Mouse (Mus musculus): Measurements from ENCODE around the gene Pgpep1l.
"Not testable (repeated sequence)": the region's sequence is repeated elsewhere in the genome, so short reads cannot be mapped to it uniquely, and the experiment has no call there.

Pgpep1l gene

DNA sequence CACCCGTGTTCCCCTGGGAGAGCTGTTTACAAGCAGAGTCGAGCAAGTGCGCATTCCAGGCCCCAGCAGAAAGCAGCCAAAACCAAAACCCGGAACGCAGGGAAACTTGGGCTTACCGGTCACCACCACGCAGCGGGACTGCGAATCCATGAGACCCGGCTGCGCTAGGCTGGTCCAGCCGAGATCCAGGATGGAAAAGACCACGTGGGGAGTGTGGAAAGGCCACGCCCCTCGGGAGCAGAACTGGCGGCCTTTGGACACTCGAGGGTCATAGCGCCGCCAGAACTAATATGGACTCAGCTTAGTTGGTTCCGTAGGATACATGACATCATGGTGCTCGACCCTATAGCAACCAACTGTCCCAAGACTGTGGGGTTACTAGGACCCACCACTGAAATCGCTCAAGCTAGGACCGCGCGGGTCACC, at the start of gene Pgpep1l:
Gene Pgpep1l (minus strand): TSS at position 206 of the 426 bp plus-strand sequence.
- DNase-seq (ENCODE audit: low spot score), result peak; percentile 7

DNA sequence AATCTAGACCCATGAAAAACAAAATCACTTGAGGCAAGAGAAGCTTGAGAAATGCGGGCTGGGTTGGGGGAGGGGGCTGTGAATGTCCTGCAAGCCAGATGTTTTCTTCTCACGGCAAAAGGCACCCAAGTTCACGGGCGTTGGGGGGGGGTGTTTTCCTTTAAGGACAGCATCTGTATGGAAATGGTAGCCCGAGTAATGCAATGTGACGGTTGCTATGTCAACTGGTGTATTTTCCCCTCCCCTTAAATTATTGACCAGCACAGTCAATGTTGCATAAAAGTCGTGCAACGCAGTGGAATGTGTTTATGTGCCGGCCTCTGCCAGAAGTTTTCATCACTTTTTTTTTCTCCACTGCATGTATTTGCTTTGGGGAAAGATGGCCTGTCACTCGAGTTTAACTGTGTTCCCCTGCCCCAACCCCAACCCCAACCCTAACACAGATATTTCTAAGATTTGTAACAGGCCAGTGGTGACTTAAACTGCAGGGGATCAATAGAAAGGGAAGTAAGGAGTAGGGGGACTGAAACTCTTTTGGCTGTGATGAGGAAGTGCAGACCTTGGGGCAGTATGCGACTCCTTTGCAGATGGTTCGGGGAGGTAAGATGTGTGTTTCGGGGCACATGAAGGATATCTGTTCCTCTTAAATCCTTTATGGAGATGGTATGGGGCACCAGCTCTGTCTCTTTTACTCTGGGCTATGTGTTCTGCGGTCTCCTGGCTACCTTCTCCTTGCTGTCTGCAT, 49.2 kb upstream of the Pgpep1l start:
- no peak for DNase-seq (ENCODE audit: low spot score)

DNA sequence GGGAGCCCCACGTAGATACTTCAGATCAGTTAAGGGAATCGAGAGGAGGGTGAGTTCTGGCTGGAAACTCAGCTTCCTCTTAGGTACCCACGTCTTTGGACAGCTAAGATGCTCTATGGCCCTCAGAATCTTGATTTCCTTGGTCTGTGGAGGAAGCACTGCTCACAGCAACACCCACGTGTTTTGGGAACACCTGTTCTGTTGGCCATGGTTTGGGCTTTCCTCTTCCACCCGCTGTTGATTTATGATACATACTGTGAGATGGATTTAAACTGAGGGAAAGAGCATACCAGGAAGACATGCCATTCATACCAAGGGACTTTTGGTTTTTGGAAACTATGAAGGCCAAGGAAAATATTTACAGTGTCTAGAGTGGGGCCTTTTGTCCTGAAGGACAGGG, 48.4 kb upstream of the Pgpep1l start:
- DNase-seq (ENCODE audit: low spot score), result no peak

- DNase-seq (ENCODE audit: low spot score), result no peak
Observed at GRCm38 (mm10) chr7:68311469-68311868, 47.4 kb upstream of the Pgpep1l start.

GRCm38 (mm10) chr7:68306756-68307155, 42.7 kb upstream of the Pgpep1l start:
- no peak for DNase-seq (ENCODE audit: low spot score)

DNA sequence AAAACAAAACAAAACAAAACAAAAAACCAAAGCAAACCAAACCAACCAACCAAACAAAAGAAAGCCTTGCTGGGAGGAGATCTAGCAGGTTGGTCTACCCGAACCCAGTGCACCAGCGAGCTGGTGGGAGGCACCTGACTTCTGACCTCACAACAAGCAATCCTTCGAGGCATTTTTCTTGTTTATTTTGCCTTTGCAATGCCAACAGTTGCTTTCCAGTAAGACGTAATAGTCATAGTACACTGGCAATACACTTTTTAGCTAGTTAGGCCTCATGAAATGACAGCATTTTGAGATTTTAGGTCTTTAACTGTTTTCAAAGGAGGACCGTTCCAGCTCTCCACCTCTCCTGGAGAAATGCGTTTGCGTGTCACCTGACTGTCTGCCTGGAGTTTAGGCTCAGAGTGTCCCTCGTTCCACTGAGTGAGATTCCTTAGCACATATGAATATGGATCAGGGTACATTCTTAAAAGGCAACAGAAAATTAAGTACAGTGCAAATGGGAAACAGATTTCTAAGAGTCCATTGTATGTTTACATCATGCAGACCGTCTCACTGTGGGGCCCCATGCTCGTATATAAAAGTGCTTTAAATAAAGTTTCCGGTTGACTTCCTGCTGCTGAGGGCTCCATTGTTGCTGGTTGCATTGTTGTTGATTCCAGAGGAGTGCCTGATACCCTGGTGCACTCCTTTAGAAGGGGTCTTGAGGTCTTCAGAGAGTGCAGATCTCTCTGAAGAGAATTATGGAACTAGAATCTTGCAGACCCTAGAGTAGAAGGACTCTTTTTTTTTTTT, 41.9 kb upstream of the Pgpep1l start:
- no peak for DNase-seq (ENCODE audit: low spot score)

GRCm38 (mm10) chr7:68303685-68304084, 39.7 kb upstream of the Pgpep1l start:
- no peak for DNase-seq (ENCODE audit: low spot score)

- DNase-seq (ENCODE audit: low spot score), result peak; percentile 66
Observed at GRCm38 (mm10) chr7:68302586-68303433, 38.8 kb upstream of the Pgpep1l start.

DNA sequence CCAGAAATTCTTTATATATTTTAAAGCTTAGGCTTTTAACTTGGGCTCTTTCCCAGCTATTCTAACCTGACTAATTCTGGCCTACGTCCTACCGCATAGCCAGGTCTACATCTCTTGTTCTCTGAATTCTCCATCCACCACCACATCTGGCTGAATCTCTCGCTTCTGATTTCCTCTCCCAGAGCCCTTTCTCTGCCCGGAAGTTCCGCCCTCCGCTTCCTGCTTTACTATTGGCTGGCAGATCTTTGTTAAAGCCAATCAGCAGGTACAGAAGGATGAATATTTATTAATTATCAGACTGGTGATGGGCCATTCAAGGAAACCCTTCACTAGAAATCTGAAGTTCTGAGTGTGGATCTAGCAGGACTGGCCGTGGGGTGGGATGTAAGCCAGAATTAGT, 37.1 kb upstream of the Pgpep1l start:
- DNase-seq (ENCODE audit: low spot score), result no peak

GRCm38 (mm10) chr7:68298381-68299076, 34.5 kb upstream of the Pgpep1l start:
- no peak for DNase-seq (ENCODE audit: low spot score)

GRCm38 (mm10) chr7:68296487-68296886, 32.5 kb upstream of the Pgpep1l start:
- DNase-seq (ENCODE audit: low spot score), result no peak

DNA sequence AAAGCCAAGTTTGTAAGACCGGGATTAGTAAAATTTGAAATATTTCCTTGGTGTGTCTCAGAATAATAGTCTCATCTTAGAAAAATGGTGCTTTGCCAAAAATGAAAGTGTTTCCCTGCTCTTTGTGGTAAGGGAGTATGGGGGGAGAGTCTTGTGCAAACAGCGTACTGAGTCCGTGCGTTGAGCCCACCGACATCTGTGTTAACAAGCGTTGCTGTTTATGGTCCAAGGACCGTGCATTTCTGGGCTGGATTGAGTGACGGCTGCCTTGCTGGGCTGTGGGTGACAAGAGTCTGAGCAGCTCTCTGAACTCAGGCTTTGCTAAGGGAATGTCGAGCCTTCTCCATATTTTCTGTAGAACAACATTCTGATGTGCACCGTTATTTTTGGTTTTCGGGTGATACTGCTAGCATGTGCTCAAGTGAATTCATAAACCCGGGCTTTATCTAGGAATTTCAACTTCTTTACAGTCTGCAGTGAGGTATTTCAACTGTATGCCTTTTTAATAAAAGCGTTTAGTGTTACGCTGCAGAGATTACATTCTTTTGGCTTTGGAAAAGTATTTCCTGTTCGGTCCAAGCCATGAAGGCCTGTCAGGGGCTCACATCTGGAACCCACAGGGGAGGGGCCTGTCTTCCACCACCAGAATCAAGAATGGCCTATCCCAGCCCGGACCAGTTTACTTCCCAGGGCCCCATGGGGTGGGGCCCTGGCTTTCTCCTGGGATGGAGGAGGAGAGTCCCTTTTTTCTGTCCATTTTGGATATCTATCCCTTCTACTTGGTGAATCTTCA, 30.2 kb upstream of the Pgpep1l start:
- no peak for DNase-seq (ENCODE audit: low spot score)

DNA sequence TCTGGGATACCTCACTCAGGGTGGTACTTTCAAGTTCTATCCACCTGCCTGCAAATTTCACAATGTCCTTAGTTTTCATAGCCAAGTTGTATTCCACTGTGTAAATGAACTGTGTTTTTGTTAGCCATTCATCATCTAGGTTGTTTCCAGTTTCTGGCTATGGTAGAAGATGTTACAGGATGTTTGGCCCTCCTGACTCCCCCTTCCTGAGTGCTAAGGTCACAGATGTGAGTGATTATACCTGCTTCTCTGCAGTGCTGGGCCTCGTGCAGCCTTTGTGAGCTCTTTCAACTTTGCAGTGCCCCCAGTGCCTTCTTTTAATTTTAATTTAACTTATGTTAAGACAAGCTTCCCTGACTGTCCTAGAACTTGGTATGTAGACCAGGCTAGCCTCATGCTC, 27.6 kb upstream of the Pgpep1l start:
- DNase-seq (ENCODE audit: low spot score), result no peak

- no peak for DNase-seq (ENCODE audit: low spot score)
Observed at GRCm38 (mm10) chr7:68289081-68289480, 25.0 kb upstream of the Pgpep1l start.

GRCm38 (mm10) chr7:68288000-68288399, 24.0 kb upstream of the Pgpep1l start:
- DNase-seq (ENCODE audit: low spot score), result not testable (repeated sequence)

DNA sequence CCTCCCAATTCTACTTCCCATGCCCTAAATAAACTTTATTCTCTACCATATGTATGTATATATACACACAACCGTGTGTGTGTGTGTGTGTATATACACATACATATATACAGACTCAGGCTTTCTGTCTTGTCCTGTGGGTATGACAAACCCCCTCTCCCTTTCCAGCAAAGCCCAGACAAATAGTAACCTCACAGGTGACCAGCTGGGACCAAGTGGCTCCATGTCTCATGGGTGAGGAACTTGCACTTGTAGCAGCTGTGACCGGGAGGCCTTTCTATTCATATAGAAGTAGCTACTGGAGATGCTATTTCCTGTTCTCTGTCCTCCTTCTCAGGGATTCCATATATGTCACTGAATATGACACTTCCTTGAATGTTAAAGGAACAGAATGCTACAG, 23.5 kb upstream of the Pgpep1l start:
- DNase-seq (ENCODE audit: low spot score), result no peak

- DNase-seq (ENCODE audit: low spot score), result no peak
Observed at GRCm38 (mm10) chr7:68286526-68287481, 22.8 kb upstream of the Pgpep1l start.

DNA sequence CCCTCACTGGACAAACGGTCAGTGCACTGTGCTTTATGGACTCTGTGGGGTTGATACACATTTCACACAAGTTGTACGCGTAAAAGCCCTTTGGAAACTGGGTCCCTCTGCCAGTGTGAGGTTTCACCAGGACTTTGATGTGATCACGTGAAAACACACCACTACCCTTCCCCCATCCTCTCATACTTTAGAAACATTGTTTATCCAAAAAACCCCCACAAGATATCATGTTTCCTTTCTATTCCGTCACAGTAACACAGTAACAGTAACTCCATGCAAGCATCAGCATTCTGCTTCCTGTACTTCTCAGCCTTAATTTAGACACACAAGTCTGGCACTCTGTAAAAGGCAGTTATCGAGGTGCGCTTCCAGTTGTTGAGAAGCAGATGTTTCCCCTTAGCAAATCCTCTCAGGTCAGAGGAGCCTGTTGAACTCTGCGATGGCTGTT, 21.8 kb upstream of the Pgpep1l start:
- no peak for DNase-seq (ENCODE audit: low spot score)

DNA sequence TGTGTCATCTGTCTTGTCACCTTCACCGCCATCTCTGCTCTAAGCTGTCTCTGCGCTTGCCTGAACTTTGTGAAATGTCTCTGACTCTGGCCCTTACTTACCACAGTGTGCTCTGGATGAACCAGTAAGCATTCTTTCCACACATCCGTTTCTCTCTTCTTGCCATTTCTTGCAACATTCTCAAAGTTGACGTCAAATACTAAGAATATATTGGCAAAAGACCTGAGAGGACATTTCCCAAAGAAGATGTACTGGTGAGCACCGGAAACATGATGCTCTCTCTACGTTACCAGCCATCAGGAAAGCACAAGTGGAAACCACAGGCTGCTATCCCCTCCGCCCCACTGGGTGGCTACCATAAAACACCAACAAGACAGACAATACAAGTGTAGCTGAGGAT, 19.7 kb upstream of the Pgpep1l start:
- DNase-seq (ENCODE audit: low spot score), result no peak

DNA sequence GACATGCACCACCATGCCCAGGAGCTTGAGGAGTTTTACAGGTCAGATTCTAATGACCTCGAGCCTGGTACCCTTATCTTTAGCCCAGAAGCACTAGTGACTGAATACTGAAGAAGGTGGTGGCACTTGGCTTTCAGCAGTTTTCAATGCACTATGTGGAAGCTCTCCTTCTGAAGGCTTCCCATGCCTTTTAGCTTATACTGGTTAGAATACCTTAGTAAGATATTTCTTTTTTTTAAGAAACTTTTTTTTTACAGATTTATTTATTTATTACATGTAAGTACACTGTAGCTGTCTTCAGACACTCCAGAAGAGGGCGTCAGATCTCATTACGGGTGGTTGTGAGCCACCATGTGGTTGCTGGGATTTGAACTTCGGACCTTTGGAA, 19.1 kb upstream of the Pgpep1l start:
- not testable (repeated sequence) for DNase-seq (ENCODE audit: low spot score)
